Mouse (Mus musculus) C2C12 (cell line): Measurements from ENCODE around the gene Pecr.

Experiments
- CEBPB ChIP-seq: IDR thresholded peaks from one replicate; pipeline ENCODE4 v1.6.1; 2011; ENCODE audit warnings: low read depth, mild to moderate bottlenecking, control low read depth, moderate library complexity
- CTCF ChIP-seq: IDR thresholded peaks from one replicate; pipeline ENCODE4 v1.5.1; 2011; ENCODE audit not compliant: control insufficient read depth, insufficient read depth, insufficient read length
- FOSL1 ChIP-seq: IDR thresholded peaks from one replicate; pipeline ENCODE4 v1.8.0; 2011; ENCODE audit warnings: mild to moderate bottlenecking, low read length; ENCODE audit not compliant: poor library complexity, insufficient read depth, severe bottlenecking
- MAX ChIP-seq: IDR thresholded peaks from one replicate; pipeline ENCODE4 v1.6.1; 2011; ENCODE audit warnings: mild to moderate bottlenecking, control low read depth
- MYOD1 ChIP-seq: IDR thresholded peaks from one replicate; pipeline ENCODE4 v1.6.1; 2011; ENCODE audit warnings: low read depth; ENCODE audit not compliant: control insufficient read depth, insufficient read length
- MYOG ChIP-seq: IDR thresholded peaks from one replicate; pipeline ENCODE4 v1.6.1; 2011; ENCODE audit not compliant: control insufficient read depth, insufficient read length; ENCODE audit errors: extremely low read depth
- USF1 ChIP-seq: IDR thresholded peaks from one replicate; pipeline ENCODE4 v1.6.1; 2011; ENCODE audit warnings: low read depth, mild to moderate bottlenecking, control low read depth, moderate library complexity

DNA sequence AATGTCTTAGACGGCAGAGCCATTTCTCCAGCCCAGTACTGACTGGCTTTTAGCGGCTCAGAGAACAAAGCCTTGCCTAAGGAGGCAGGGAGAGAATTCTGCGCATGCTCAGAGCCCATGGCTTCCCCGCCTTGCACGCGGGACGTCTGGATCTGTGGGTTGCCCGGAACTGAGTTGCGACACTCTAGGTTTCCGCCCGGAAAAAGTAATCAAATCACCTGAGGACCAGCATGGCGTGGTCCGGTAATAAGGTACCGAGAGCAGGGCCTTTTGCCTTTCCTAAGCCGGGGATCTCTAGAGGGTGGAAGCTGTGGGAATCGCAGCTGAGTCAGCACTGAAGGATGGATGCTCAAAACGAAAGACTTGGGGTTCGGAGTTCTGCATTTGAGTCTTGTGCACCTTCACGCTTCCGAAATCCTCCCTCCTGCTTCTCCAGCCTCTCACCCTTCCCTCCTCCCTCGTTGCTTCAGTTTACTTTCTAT, 23.2 kb upstream of the Pecr start, which contains the start of gene Xrcc5:
- no peak for TF ChIP-seq CTCF
- no peak for TF ChIP-seq MYOD1
- TF ChIP-seq CEBPB, result peak; percentile 93
- TF ChIP-seq USF1, result no peak
- peak; percentile 93 for TF ChIP-seq MAX
- no peak for TF ChIP-seq MYOG
- no peak for TF ChIP-seq FOSL1
